Mouse (Mus musculus) right cerebral cortex, postnatal 10 days (tissue): Measurements from ENCODE around the gene Trim41.

Source experiments
- DNase-seq, 2 experiments: peaks; one replicate each; pipeline ENCODE4 v3.0.0; 2021; ENCODE audit warnings: low spot score in 2 of 2

Gene Trim41

DNA sequence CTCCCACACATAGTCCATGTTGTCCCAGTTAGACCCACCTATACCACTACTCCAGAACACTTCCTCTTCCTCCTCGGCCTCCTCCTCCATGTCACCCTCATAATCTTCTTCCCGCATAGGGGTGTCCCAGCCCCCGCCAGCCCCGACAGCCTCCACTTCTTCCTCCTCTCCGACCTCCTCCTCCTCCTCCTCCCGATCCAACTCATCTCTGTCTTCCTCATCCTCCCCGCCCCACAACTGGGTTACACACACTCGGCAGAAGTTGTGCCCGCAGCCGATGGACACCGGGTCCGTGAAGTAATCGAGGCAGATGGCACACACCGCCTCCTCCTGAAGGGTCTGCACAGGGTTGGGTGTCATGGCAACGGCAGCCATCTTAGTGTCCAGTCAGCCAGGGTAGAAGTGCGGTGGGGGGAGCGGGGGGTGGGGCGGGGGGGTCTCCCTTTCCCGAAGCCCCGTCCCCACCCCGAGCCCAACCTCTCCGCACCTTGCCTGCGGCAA, 822 bp downstream of the Trim41 start:
- peak; percentile 73 to 87 for DNase-seq

DNA sequence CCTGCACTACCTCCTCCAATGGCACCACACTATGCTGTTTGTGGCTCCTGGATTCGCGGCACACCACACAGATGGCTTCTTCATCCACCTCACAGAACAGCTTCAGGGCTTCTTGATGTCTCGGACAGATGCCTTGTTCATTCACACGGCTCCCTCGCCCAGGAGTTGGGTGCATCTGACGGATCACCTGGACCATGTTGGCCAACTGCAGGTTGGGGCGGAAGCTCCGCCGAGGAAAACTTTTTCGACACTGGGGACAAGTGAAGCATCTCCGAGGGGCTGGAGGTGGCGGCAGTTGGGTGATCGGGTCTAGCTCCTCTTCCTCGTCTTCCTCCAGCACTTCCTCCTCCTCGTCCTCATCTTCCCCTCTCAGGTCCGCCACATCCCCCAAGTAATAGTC, 1.3 kb downstream of the Trim41 start:
- peak; percentile 45 to 49 for DNase-seq

DNA sequence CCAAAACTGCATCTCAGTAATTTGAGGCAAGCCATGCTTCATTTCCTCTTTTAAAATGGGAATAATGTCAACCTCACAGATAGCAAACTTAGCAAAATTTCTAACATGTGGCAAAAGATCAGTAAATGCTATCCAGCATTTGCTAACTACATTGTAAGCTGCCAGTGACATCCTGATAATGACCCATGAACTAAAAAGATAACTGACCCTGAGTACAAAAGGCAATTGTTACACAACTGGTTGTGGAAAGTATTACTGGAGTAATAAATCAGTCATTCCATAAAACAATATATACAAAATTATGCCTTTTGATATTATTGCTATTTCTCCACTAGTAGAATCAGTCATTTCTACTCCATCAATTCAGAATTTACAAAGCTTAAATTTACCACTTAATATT, 3.4 kb downstream of the Trim41 start:
- DNase-seq: no peak

GRCm38 (mm10) chr11:48810142-48810541, 7.0 kb downstream of the Trim41 start:
- DNase-seq: peak in 1 of 2 experiments; percentile 42

DNA sequence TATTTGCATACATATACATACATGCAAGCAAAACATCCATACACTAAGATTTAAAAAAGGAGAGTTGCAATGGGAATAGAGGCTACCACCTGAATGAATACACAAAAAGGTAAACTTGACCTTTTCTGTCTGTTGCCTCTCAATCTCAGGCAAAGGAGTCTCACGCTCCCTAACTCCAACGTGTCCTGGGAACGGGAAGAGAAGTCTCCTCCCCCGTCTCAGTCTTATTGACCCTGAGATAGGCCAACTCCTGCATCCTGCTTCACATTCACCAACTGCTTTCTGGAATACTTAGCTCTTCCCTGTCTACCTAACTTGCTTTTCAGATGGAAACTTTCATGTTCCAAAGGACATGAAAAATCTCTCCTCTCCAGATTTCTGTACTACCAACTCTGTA, 7.7 kb downstream of the Trim41 start:
- DNase-seq: no peak

DNA sequence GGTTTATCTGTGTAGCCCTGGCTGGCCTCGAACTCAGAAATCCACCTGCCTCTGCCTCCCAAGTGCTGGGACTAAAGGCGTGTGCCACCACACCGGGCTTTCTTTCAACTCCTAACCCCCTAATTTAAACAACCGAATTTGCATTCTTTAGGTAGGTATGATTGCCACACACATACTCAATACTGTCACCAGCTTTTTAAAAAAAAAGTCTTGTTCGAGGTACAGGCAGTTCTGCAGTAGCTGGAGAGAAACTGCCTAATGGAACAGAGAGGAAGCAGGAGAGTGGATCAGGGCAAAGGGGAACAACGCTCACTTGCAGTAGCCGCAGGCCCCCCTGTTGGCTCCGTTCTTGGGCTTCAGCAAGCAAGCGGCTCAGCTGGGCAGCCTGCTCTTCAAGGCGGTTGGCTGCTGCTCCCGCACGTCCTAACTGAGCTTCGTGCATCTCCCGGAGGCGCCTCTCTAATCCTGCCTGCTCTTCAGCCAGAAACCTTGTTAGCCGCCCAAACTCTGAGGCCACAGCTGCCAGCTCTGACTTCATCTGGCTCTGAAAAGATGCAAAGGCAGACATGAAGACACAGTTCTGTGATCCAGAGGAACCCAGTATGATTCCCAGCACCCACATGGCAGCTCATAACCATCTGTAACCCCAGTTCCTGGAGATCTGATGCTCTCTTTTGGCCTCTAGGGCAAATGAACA, 8.3 kb downstream of the Trim41 start:
- peak in 1 of 2 experiments; percentile 51 for DNase-seq

DNA sequence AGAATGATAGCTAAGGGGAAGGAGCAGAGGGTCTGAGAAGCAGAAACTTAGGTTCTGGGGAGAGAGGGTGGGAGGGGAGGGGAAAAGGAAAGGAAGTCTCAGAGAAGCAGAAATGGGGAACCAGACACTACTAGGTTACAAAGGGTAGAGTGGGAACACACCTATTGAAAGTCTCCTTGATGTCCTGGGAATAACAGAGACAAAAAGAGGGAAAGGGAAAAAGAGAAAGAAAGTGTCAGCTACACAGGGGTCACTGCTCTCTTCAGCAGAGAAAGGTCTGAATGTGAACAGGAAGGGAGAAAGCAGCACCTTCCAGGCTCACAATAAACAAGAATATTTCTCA, 8.9 kb downstream of the Trim41 start:
- no peak for DNase-seq

DNA sequence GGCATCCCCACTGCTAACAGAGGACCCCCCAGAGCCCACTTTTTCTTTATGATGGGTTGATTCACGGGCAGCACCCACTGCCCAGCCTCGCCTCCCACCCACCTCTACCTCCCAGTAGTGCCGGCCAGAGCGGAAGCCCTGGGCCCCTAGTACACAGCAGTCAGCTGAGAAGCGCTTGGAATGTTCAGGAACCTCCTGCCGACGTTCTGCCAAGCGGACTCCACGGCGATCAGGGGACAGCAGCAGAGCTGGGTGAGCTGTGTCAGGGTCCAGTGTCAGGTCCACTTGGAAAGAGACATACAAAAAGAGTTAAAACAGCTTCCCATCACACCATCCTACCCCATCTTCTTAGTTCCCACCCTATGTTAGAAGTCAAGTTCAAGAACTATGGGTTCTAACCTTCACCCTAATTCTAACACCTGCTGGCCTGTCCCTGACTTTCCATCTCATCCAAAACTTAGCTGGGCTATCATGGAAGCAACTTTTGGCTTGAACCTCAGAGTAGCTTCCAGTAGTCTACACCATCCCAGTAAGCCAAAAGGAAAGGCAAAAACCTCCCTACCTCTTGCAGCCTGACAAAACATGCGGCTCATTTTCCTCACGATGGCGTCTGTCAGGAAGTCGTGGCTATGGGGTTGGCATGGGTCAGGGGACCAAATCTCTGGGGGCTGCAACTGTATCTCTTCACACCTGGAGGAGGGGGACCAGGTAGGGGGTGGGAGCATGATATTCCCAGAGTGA, 9.4 kb downstream of the Trim41 start:
- peak in 1 of 2 experiments; percentile 34 for DNase-seq

DNA sequence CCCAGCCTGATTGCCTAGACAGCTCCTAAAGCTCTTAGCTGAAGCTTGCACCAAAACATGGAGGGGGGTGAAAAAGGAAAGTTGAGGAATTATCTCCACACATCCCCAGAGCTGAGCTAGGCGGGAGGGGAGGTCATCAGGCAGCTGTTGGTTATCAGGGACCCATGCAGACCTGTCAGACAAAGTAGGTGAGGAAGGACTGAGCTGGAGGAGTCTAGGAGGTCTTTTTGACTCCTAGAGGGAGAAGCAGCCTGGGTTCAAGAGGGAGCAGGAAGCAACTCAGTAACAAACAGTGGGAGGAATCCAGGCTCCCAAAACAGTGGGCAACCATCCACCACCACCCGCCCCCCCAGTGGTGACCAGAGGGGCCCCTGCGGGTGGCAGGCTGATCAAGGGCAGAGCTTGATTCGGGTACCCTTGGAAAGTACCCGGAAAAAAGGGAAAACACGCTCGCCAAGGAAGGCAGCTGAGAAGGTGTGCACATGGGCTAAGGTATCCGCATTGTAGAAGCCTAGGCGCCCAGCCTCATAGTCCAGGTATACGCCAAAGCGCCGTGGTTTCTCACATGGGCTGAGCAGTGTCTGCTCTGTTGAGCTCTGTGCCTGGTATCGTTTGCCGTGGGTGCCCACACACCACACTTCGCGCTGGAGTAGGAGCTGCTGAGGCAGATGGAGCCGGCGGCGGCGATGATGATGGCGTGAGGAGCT, 10.1 kb downstream of the Trim41 start:
- peak; percentile 48 to 54 for DNase-seq

DNA sequence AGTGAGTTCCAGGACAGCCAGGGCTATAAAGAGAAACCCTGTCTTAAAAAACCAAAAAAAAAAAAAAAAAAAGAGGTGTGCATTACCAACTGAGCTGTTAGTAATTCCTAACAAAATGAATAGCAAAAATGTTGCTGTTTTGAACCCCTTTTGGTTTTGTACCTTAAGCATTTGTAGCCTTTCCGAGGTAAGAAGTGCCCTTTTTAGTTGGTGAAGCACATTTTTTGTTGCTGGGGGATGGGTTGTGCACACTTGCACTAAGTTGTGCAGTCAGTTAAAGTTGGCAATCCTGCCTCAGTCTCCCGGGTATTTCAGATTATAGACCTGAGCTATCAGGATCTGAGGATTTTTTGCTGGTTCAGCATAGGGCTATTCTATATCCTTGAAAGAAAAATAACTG, 12.2 kb downstream of the Trim41 start:
- DNase-seq: no peak

GRCm38 (mm10) chr11:48803988-48804387, 13.2 kb downstream of the Trim41 start:
- DNase-seq: no peak

- no peak for DNase-seq
These were observed 15.1 kb downstream of the Trim41 start for GRCm38 (mm10) chr11:48801831-48802772.

- DNase-seq: peak; percentile 92 to 93
These were observed 17.0 kb downstream of the Trim41 start, which contains the start of gene Rack1 for GRCm38 (mm10) chr11:48799921-48800701. TSS of gene Rack1 (plus strand) at chr11:48800332.

DNA sequence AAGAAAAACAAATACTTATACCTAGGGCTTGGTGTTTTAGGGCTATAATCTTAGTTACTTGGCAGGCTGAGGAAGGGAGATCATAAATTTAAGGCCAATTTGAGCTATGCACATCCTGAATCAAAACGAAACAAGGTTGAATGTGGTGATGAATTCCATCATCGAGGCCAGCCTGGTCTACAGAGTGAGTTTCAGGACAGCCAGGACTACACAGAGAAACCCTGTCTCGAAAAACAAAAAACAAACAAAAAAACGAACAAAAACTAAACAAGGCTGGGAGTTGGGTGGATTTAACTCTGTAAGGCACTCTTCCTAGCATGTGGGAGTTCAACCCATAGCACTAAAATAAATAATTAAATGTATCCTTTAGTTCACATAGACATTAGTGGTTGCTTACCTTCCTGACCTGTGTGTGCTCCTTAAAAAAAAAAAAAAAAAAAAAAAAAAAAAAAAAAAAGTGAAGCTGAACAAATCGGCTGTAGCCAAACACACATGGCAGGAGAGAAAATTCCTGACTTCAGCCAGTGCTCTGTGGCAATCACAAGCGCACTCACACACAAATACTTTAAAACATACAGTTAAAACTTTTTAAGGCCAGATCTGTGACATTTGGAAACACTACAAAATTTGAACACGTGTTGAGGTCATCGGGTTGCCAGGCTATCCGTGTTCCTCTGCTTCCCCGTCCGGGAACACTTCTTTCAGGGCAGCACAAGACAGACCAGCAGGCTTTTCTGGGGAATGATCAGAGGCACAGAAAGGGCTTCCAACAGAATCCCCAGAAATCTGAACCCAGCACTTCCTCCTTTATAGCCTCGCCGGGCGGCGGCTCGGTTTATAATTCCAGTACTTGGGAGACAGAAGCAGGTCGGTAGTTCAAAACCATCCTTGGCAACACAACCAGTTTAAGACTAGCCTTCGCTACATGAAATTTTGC, 17.9 kb downstream of the Trim41 start:
- DNase-seq: no peak

DNA sequence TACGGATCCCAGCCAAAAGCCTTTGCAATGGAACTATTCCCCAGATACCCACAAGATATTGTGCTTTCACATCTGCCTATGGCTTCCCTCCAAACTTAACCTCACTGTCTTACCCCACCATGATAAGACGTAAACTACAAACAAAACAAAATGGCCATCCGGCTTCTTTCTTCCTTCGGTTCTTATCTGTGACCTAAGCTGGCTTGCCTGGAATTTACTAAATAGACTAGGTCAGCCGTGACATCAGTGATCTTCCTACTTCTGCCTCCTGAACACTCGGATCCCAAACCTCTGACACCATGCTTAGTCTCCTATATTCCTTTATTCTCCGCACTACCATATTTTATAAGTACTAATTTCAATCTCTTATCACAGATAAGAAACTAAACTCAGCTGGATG, 18.8 kb downstream of the Trim41 start:
- DNase-seq: no peak

DNA sequence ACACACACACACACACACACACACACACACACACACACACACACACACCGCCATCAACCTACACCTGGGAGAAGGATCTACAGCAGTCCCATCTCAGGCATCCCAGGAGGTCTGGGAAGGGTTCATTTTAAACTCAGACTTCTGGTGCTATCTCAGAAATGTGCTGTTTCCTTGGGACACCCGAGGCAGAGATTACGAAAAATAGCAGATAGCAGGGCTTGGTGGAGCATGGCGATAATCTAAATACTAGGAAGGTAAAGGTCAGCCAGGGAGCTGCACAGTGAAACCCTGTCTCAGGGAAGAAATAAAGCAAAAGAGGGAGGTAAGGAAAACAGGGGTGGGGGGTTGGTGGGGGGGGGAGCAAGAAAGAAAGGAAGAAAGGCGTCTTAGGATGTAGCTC, 19.9 kb downstream of the Trim41 start:
- DNase-seq: no peak

GRCm38 (mm10) chr11:48796290-48796689, 20.9 kb downstream of the Trim41 start:
- DNase-seq: no peak

GRCm38 (mm10) chr11:48795221-48795620, 21.9 kb downstream of the Trim41 start:
- no peak for DNase-seq

GRCm38 (mm10) chr11:48793184-48793583, 24.0 kb downstream of the Trim41 start:
- DNase-seq: no peak
